Mouse (Mus musculus) neural tube, embryonic 13.5 days (tissue): ENCODE data around the gene Xaf1. TPM values are rescaled to one million over a fixed set of nuclear protein-coding genes. Genes with fewer than 3 reads are reported as not detected.
A peak's percentile ranks its signal among the peaks of the same experiment; 100 is the strongest.
"Not testable (repeated sequence)": the region's sequence is repeated elsewhere in the genome, so short reads cannot be mapped to it uniquely, and the experiment has no call there.

Source experiments
- ATAC-seq: fragments of 200-750 bp; cut with Nextera tagmentation; 2 replicates; pipeline ENCODE4 v1.8.0; 2017; ENCODE audit warnings: low read depth, mild to moderate bottlenecking, moderate TSS enrichment, moderate library complexity
- H3K27ac ChIP-seq: fragments of 300-500 bp; sonication (generic); replicated peaks from 2 replicates; pipeline ENCODE4 v1.5.1; 2015; ENCODE audit warnings: moderate library complexity, mild to moderate bottlenecking, inconsistent platforms
- H3K27me3 ChIP-seq: fragments of 300-500 bp; sonication (generic); 2 replicates; pipeline ENCODE4 v1.6.1; 2015; ENCODE audit warnings: mild to moderate bottlenecking, inconsistent platforms
- H3K36me3 ChIP-seq: fragments of 300-500 bp; sonication (generic); 2 replicates; pipeline ENCODE4 v1.6.1; 2015; ENCODE audit warnings: mild to moderate bottlenecking, inconsistent platforms
- H3K4me1 ChIP-seq: fragments of 300-500 bp; sonication (generic); replicated peaks from 2 replicates; pipeline ENCODE4 v1.6.1; 2015; ENCODE audit warnings: inconsistent platforms
- H3K4me2 ChIP-seq: fragments of 300-500 bp; sonication (generic); 2 replicates; pipeline ENCODE4 v1.6.1; 2015; ENCODE audit warnings: inconsistent platforms, mild to moderate bottlenecking, moderate library complexity
- H3K4me3 ChIP-seq: fragments of 300-500 bp; sonication (generic); 2 replicates; pipeline ENCODE4 v1.5.1; 2015; ENCODE audit warnings: mild to moderate bottlenecking, inconsistent platforms
- H3K9ac ChIP-seq: fragments of 300-500 bp; sonication (generic); 2 replicates; pipeline ENCODE4 v1.6.1; 2015; ENCODE audit warnings: moderate library complexity, mild to moderate bottlenecking, inconsistent platforms
- H3K9me3 ChIP-seq: fragments of 300-500 bp; sonication (generic); 2 replicates; pipeline ENCODE4 v1.6.1; 2016; ENCODE audit warnings: inconsistent platforms
- WGBS: fragments of 180-500 bp; shearing (Covaris S2); methylation state at CpG from one replicate; pipeline ENCODE4 v1.1.7; 2015; 5-methylcytosine and 5-hydroxymethylcytosine counted together
- polyA plus RNA-seq: library from polyadenylated mRNA; unstranded; fragments of >200 nt; fragmentation: Nextera tagmentation; extraction: Ambion mirVana; gene quantifications from 2 replicates; pipeline ENCODE4 v1.2.1, GENCODE M21; 2015

The Xaf1 gene
- polyA plus RNA-seq, 1 experiment from 2014 or later = 2.4 TPM

GRCm38 (mm10) chr11:72318026-72318425, 16.6 kb downstream of the Xaf1 start:
- Histone ChIP-seq H3K4me1 (peaks cover 6% of the 10 kb centered on the region), H3K27me3 (peaks cover 26% of the 10 kb centered on the region), H3K27ac (no peak overlapping the region), H3K4me3 (no peak overlapping the region), H3K4me2 (no peak overlapping the region), H3K9ac (no peak overlapping the region), H3K36me3 (no peaks in the 10 kb centered on the region), H3K9me3 (no peaks in the 10 kb centered on the region)
- no peak for ATAC-seq
- 93% methylated on average over 5 of the region's 5 CpGs for WGBS

- Histone ChIP-seq H3K36me3 (no peaks in the 10 kb centered on the region), H3K9me3 (no peaks in the 10 kb centered on the region), H3K4me1 (no peaks in the 10 kb centered on the region), H3K27me3 (no peaks in the 10 kb centered on the region), H3K27ac (no peak overlapping the region), H3K4me2 (no peak overlapping the region), H3K9ac (no peak overlapping the region), H3K4me3 (no peak overlapping the region)
- WGBS = 71% methylated on average over 3 of the region's 3 CpGs
- no peak for ATAC-seq
Measured at GRCm38 (mm10) chr11:72324431-72324830, 23.0 kb downstream of the Xaf1 start.

- Histone ChIP-seq H3K36me3 (no peaks in the 10 kb centered on the region), H3K4me2 (no peak overlapping the region)
- WGBS = 89% methylated on average over 4 of the region's 4 CpGs
Measured at GRCm38 (mm10) chr11:72325701-72326100, 24.3 kb downstream of the Xaf1 start.

GRCm38 (mm10) chr11:72332951-72333667, 31.7 kb downstream of the Xaf1 start:
- peaks cover under 1% of the 10 kb centered on the region; the same call in 1 of the 2 replicates for H3K4me1 ChIP-seq
- no peak overlapping the region for H3K4me2 ChIP-seq
- no peaks in the 10 kb centered on the region for H3K9me3 ChIP-seq
- H3K4me3 ChIP-seq = no peak overlapping the region
- H3K36me3 ChIP-seq = no peaks in the 10 kb centered on the region
- ATAC-seq = no peak
- WGBS = 75% methylated on average over 9 of the region's 9 CpGs
- H3K27ac ChIP-seq = no peak overlapping the region
- no peak overlapping the region for H3K9ac ChIP-seq
- no peaks in the 10 kb centered on the region for H3K27me3 ChIP-seq

More at GRCm38 (mm10) chr11:72325701-72326100, 24.3 kb downstream of the Xaf1 start:
- Histone ChIP-seq H3K9me3 (no peaks in the 10 kb centered on the region), H3K27me3 (no peaks in the 10 kb centered on the region), H3K4me3 (no peak overlapping the region), H3K27ac (no peak overlapping the region), H3K9ac (no peak overlapping the region), H3K4me1 (no peaks in the 10 kb centered on the region)
- no peak for ATAC-seq

- Histone ChIP-seq H3K27ac (no peak overlapping the region), H3K27me3 (no peaks in the 10 kb centered on the region), H3K4me1 (peaks cover 11% of the 10 kb centered on the region), H3K9me3 (no peaks in the 10 kb centered on the region), H3K4me2 (no peak overlapping the region), H3K4me3 (no peak overlapping the region), H3K9ac (no peak overlapping the region), H3K36me3 (no peaks in the 10 kb centered on the region)
- 82% methylated on average over 4 of the region's 4 CpGs for WGBS
- no peak for ATAC-seq
Measured at GRCm38 (mm10) chr11:72334653-72335052, 33.2 kb downstream of the Xaf1 start.

GRCm38 (mm10) chr11:72336726-72337125, 35.3 kb downstream of the Xaf1 start:
- Histone ChIP-seq H3K27me3 (no peaks in the 10 kb centered on the region), H3K9me3 (no peaks in the 10 kb centered on the region), H3K4me1 (peaks cover 11% of the 10 kb centered on the region), H3K4me3 (no peak overlapping the region), H3K36me3 (no peaks in the 10 kb centered on the region), H3K4me2 (no peak overlapping the region), H3K9ac (no peak overlapping the region), H3K27ac (no peak overlapping the region)
- ATAC-seq = no peak
- WGBS = 87% methylated on average over 8 of the region's 8 CpGs

- Histone ChIP-seq H3K27me3 (no peaks in the 10 kb centered on the region), H3K9ac (no peak overlapping the region), H3K36me3 (no peaks in the 10 kb centered on the region), H3K9me3 (no peaks in the 10 kb centered on the region), H3K4me1 (peaks cover 11% of the 10 kb centered on the region), H3K4me3 (no peak overlapping the region), H3K27ac (no peak overlapping the region), H3K4me2 (no peak overlapping the region)
- WGBS = 38% methylated on average over 5 of the region's 5 CpGs
- no peak for ATAC-seq
Measured at GRCm38 (mm10) chr11:72338437-72338871, 37.0 kb downstream of the Xaf1 start.

GRCm38 (mm10) chr11:72339716-72340115, 38.3 kb downstream of the Xaf1 start:
- Histone ChIP-seq H3K4me2 (no peak overlapping the region), H3K9ac (no peak overlapping the region), H3K27ac (no peak overlapping the region), H3K4me3 (no peak overlapping the region), H3K9me3 (no peaks in the 10 kb centered on the region), H3K27me3 (no peaks in the 10 kb centered on the region), H3K4me1 (peaks cover 11% of the 10 kb centered on the region), H3K36me3 (no peaks in the 10 kb centered on the region)
- WGBS = 92% methylated on average over 4 of the region's 4 CpGs
- ATAC-seq = no peak

GRCm38 (mm10) chr11:72342549-72343237, 41.3 kb downstream of the Xaf1 start:
- Histone ChIP-seq H3K9me3 (no peaks in the 10 kb centered on the region), H3K27ac (no peak overlapping the region), H3K36me3 (no peaks in the 10 kb centered on the region), H3K4me3 (no peak overlapping the region), H3K9ac (no peak overlapping the region), H3K4me2 (peak overlapping the region; percentile 35), H3K27me3 (no peaks in the 10 kb centered on the region), H3K4me1 (peaks cover 11% of the 10 kb centered on the region)
- WGBS = 11% methylated on average over 7 of the region's 7 CpGs
- ATAC-seq = peak; percentile 76

GRCm38 (mm10) chr11:72343238-72343625, 41.8 kb downstream of the Xaf1 start:
- H3K4me2 ChIP-seq, H3K4me3 ChIP-seq, H3K9ac ChIP-seq, H3K27me3 ChIP-seq, H3K36me3 ChIP-seq, H3K9me3 ChIP-seq, H3K4me1 ChIP-seq, H3K27ac ChIP-seq, ATAC-seq: not testable (repeated sequence)
- WGBS = 96% methylated on average over 5 of the region's 5 CpGs

GRCm38 (mm10) chr11:72343904-72344303, 42.5 kb downstream of the Xaf1 start:
- H3K9me3 ChIP-seq = no peaks in the 10 kb centered on the region
- no peaks in the 10 kb centered on the region for H3K27me3 ChIP-seq
- H3K4me3 ChIP-seq = no peak overlapping the region
- 27% methylated on average over 8 of the region's 8 CpGs for WGBS
- H3K4me2 ChIP-seq = no peak overlapping the region
- ATAC-seq = no peak
- peaks cover 3% of the 10 kb centered on the region; the same call in 1 of the 2 replicates for H3K4me1 ChIP-seq
- 0 out of 2 replicates have a peak overlapping the region, but pooled peaks have one; percentile 13 for H3K27ac ChIP-seq
- no peaks in the 10 kb centered on the region for H3K36me3 ChIP-seq
- peak overlapping the region; percentile 17; the same call in 1 of the 2 replicates for H3K9ac ChIP-seq

GRCm38 (mm10) chr11:72344486-72344885, 43.1 kb downstream of the Xaf1 start:
- H3K27ac ChIP-seq = no peak overlapping the region
- ATAC-seq = no peak
- peak overlapping the region; percentile 17; the same call in 1 of the 2 replicates for H3K9ac ChIP-seq
- H3K4me1 ChIP-seq = no peaks in the 10 kb centered on the region
- H3K4me2 ChIP-seq = no peak overlapping the region
- WGBS = 88% methylated on average over 11 of the region's 11 CpGs
- H3K27me3 ChIP-seq = no peaks in the 10 kb centered on the region
- no peak overlapping the region for H3K4me3 ChIP-seq
- H3K9me3 ChIP-seq = no peaks in the 10 kb centered on the region
- H3K36me3 ChIP-seq = no peaks in the 10 kb centered on the region
